Mouse (Mus musculus): ENCODE results near the gene Olfr1471. TPM values are rescaled to one million over a fixed set of nuclear protein-coding genes. Genes with fewer than 3 reads are reported as not detected.
"Not testable (repeated sequence)": the region's sequence is repeated elsewhere in the genome, so short reads cannot be mapped to it uniquely, and the experiment has no call there.

Gene Olfr1471
- total RNA-seq (2021): not detected
- long read RNA-seq, experiment 1: 0 reads
- long read RNA-seq, experiment 2: 0 reads

GRCm38 (mm10) chr19:13443109-13443508 lies at the start of gene Olfr1471:
TSS of gene Olfr1471 (plus strand) at chr19:13443409.
- not testable (repeated sequence) for H3K27ac ChIP-seq; H3K4me3 ChIP-seq; DNase-seq (ENCODE audit: low spot score in 2 of 2)

GRCm38 (mm10) chr19:13407549-13407948 lies 35.7 kb upstream of the Olfr1471 start, which contains the start of gene Olfr1469:
TSS of gene Olfr1469 (plus strand) at chr19:13407849.
- no peak within 1 kb of the TSS for H3K4me3 ChIP-seq
- no peak for TF ChIP-seq CTCF (conservative IDR thresholded peaks at IDR 0.05)
- no peak for DNase-seq (ENCODE audit: low spot score in 2 of 2)
- H3K27ac ChIP-seq: no peak within 1 kb of the TSS

GRCm38 (mm10) chr19:13455986-13456385 lies 12.8 kb downstream of the Olfr1471 start, which contains the start of gene Olfr1472:
TSS of gene Olfr1472 (minus strand) at chr19:13456086.
- Histone ChIP-seq H3K27ac (no peak within 1 kb of the TSS), H3K4me3 (no peak within 1 kb of the TSS)
- DNase-seq (ENCODE audit: low spot score in 2 of 2): no peak
- TF ChIP-seq CTCF (conservative IDR thresholded peaks at IDR 0.05): no peak

- not testable (repeated sequence) for DNase-seq (ENCODE audit: low spot score in 2 of 2); H3K27ac ChIP-seq; H3K4me3 ChIP-seq
These were observed 26.1 kb downstream of the Olfr1471 start, which contains the start of gene Olfr1474 for GRCm38 (mm10) chr19:13469265-13469664. TSS of gene Olfr1474 (plus strand) at chr19:13469565.

GRCm38 (mm10) chr19:13480096-13480495 lies 36.9 kb downstream of the Olfr1471 start, which contains the start of gene Olfr1475:
TSS of gene Olfr1475 (minus strand) at chr19:13480196.
- no peak within 1 kb of the TSS for H3K4me3 ChIP-seq
- no peak for TF ChIP-seq CTCF (conservative IDR thresholded peaks at IDR 0.05)
- DNase-seq (ENCODE audit: low spot score in 2 of 2): no peak
- no peak within 1 kb of the TSS for H3K27ac ChIP-seq

- no peak within 1 kb of the TSS for H3K4me3 ChIP-seq
These were observed 57.0 kb downstream of the Olfr1471 start, which contains the start of gene Olfr1477 for GRCm38 (mm10) chr19:13500246-13500645. TSS of gene Olfr1477 (plus strand) at chr19:13500546.

More at GRCm38 (mm10) chr19:13500246-13500645, 57.0 kb downstream of the Olfr1471 start, which contains the start of gene Olfr1477:
- DNase-seq (ENCODE audit: low spot score in 2 of 2): no peak
- no peak within 1 kb of the TSS for H3K27ac ChIP-seq
- TF ChIP-seq CTCF (conservative IDR thresholded peaks at IDR 0.05): no peak

Other genes starting within 250 kb of the Olfr1471 start
- not detected for gene Olfr1463, start 212.1 kb upstream of the Olfr1471 start, total RNA-seq (2021)
- gene Olfr1465, start 127.9 kb upstream of the Olfr1471 start, total RNA-seq (2021): not detected
- not detected for gene Olfr1466, start 104.5 kb upstream of the Olfr1471 start, total RNA-seq (2021)
- gene Olfr1467, start 81.2 kb upstream of the Olfr1471 start, total RNA-seq (2021): not detected
- not detected for gene Olfr1469, start 35.6 kb upstream of the Olfr1471 start, total RNA-seq (2021)
- not detected for gene Olfr1472, start 12.7 kb downstream of the Olfr1471 start, total RNA-seq (2021)
- not detected for gene Olfr1474, start 26.2 kb downstream of the Olfr1471 start, total RNA-seq (2021)
- not detected for gene Olfr1475, start 36.8 kb downstream of the Olfr1471 start, total RNA-seq (2021)
- gene Olfr1477, start 57.1 kb downstream of the Olfr1471 start, total RNA-seq (2021): not detected
- not detected for gene Olfr1480, start 84.5 kb downstream of the Olfr1471 start, total RNA-seq (2021)
- not detected for gene Olfr1484, start 140.1 kb downstream of the Olfr1471 start, total RNA-seq (2021)
- gene Olfr1487, start 174.0 kb downstream of the Olfr1471 start, total RNA-seq (2021): not detected
- not detected for gene Olfr1489, start 188.2 kb downstream of the Olfr1471 start, total RNA-seq (2021)
- gene Olfr1490, start 207.7 kb downstream of the Olfr1471 start, total RNA-seq (2021): not detected

Measured in layer of hippocampus, adult 2 months (tissue).